Mouse (Mus musculus): Measurements from ENCODE around the gene Gm9837. TPM values are rescaled to one million over a fixed set of nuclear protein-coding genes. Genes with fewer than 3 reads are reported as not detected.

Gm9837 gene
- polyA plus RNA-seq, 1 experiment: not detected

DNA sequence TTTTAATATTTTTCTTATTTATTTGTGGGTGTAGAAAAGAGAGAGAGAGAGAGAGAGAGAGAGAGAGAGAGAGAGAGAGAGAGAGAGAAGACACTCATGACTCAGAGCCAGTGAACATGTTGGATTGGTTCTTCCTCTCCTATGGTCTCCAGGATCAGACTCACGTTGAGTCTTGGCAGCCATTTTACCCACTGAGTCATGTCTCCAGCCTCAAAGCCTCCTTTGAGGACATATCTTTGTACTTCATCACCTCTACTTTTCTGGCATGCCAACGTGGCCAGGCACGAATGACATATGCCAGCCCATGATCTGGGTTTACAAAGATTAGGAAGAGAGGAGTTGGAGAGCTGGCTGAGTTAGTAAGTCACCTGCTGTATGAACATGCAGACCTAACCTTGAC is 10.1 kb downstream of the Gm9837 start:
- H3K4me3 ChIP-seq (replicated peaks; ENCODE audit: insufficient read depth, low read depth, low read length): no peak overlapping the region
- WGBS: 57% methylated on average over 3 of the region's 3 CpGs
- H3K27ac ChIP-seq (ENCODE audit: insufficient read depth, low read length): no peak overlapping the region
- H3K27me3 ChIP-seq (ENCODE audit: control insufficient read depth, insufficient read depth, low read length): no peaks in the 10 kb centered on the region
- TF ChIP-seq CTCF (IDR thresholded peaks at IDR 0.05; ENCODE audit: borderline replicate concordance, insufficient read depth, low read depth, low read length): no peak
- no peaks in the 10 kb centered on the region; the same call in 1 of the 2 replicates for H3K4me1 ChIP-seq (ENCODE audit: control insufficient read depth, insufficient read depth, low read length)
- DNase-seq: no peak

DNA sequence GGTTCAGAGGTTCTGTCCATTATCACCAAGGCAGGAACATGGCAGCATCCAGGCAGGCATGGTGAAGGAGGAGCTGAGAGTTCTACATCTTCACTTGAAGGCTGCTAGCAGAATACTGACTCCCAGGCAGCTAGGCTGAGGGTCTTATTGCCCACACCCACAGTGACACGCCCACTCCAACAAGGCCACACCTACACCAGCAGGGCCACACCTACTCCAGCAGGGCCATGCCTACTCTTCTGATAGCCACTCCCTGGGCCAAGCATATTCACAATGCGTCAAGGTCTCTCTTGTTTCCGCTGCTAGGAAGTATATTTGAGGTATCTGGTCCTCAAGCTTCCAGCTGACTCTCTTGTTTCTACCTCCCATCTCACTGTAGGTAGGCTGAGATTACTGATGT is 11.3 kb downstream of the Gm9837 start:
- Histone ChIP-seq H3K27ac (ENCODE audit: insufficient read depth, low read length) (no peak overlapping the region), H3K27me3 (ENCODE audit: control insufficient read depth, insufficient read depth, low read length) (no peaks in the 10 kb centered on the region), H3K4me1 (ENCODE audit: control insufficient read depth, insufficient read depth, low read length) (no peaks in the 10 kb centered on the region; the same call in 1 of the 2 replicates), H3K4me3 (replicated peaks; ENCODE audit: insufficient read depth, low read depth, low read length) (no peak overlapping the region)
- 73% methylated on average over 3 of the region's 3 CpGs for WGBS
- DNase-seq: no peak
- no peak for TF ChIP-seq CTCF (IDR thresholded peaks at IDR 0.05; ENCODE audit: borderline replicate concordance, insufficient read depth, low read depth, low read length)
- no peak for TF ChIP-seq POLR2A (IDR thresholded peaks at IDR 0.05; ENCODE audit: borderline replicate concordance, insufficient read depth, low read length)

DNA sequence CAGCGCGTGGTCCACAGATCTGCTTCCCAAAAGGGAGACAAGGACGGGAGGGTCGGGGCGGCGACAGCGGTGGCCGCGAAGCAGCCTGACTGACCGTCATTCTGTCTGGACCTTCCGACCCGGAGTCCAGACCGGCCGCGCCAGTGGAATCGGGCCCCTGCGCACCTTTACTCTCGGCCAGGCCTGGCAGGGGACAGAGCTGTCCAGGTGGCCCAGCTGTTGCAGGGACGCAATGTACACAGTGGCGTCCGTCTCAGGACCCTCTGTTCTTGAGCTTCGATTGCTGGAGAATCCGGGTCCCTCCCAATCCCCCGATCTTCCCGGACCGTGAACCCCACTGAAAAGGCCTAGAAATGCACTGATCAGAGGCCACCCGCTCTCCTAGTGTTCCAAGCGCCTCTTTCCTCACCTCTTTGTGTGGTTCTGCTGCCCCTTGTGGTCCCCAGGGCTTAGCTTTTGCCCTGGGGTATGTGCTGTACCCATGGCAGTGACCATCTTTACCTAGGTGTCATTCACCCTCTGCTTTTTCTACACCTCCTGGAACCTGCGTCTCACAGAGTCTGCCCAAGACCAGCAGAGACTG is 12.8 kb downstream of the Gm9837 start:
- WGBS: 36% methylated on average over 29 of the region's 29 CpGs
- Histone ChIP-seq H3K27me3 (ENCODE audit: control insufficient read depth, insufficient read depth, low read length) (no peaks in the 10 kb centered on the region), H3K4me1 (ENCODE audit: control insufficient read depth, insufficient read depth, low read length) (peaks cover 7% of the 10 kb centered on the region), H3K27ac (ENCODE audit: insufficient read depth, low read length) (no peak overlapping the region), H3K4me3 (replicated peaks; ENCODE audit: insufficient read depth, low read depth, low read length) (peak overlapping the region; percentile 48)
- no peak for DNase-seq
- TF ChIP-seq POLR2A (IDR thresholded peaks at IDR 0.05; ENCODE audit: borderline replicate concordance, insufficient read depth, low read length): no peak
- no peak for TF ChIP-seq CTCF (IDR thresholded peaks at IDR 0.05; ENCODE audit: borderline replicate concordance, insufficient read depth, low read depth, low read length)

DNA sequence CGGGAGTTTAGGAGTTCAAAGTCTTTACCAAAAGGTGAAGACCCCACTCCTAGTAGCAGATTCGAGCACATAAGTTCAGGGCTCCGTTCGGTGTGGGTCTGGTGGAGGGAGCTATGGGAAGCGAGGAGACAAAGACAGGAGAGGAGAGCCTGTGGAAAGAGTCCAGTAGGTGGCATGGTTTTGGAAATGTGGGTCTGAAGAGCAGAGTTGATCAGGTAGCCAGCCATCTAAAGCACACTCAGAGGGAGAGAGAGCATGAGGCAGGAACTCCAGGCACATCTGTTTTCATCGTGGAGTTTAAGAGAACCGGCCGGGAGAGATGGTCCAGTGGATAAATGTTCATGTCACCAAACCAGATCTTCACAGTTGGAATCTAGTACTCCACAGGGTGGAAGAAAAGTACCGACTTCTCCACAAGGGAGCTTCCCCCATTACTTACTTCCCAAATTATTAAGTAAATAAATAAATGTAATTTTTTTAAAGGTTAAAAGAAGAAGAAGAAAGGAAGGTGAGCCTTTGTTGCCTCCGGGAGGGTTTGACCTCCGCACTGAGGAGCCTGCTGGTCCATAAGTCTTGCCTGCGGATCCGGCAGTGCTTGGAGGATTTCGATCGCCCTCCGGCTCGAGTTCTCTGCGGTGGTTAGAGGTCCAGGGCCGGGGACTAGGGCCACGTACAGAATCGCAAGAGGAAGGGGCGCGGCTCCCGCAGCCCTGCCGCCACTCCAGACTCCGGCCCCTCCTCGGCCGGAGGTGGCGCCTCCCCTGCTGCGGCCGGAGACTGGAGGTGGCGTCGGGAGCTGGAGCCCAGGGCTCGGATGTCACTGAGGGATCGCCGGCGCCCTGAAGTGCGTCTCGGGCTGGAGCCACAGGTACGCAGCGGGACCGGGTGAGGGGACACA is 13.6 kb downstream of the Gm9837 start, which contains the start of the genes Gm10447 and Shroom1:
Gene Gm10447, minus strand, starts transcription at position 637 of the 898 bp plus-strand sequence.
Gene Shroom1, plus strand, starts transcription at position 732 of the 898 bp plus-strand sequence.
- DNase-seq: peak; percentile 51 to 62
- Histone ChIP-seq H3K4me1 (ENCODE audit: control insufficient read depth, insufficient read depth, low read length) (peaks cover 9% of the 10 kb centered on the region), H3K27me3 (ENCODE audit: control insufficient read depth, insufficient read depth, low read length) (no peaks in the 10 kb centered on the region), H3K4me3 (replicated peaks; ENCODE audit: insufficient read depth, low read depth, low read length) (peak within 1 kb of the TSS; percentile 48), H3K27ac (ENCODE audit: insufficient read depth, low read length) (no peak within 1 kb of the TSS)
- WGBS: 9% methylated on average over 42 of the region's 42 CpGs
- TF ChIP-seq CTCF (IDR thresholded peaks at IDR 0.05; ENCODE audit: borderline replicate concordance, insufficient read depth, low read depth, low read length) (peak; percentile 31; the same call in 1 of the 2 replicates), POLR2A (IDR thresholded peaks at IDR 0.05; ENCODE audit: borderline replicate concordance, insufficient read depth, low read length) (no peak)

DNA sequence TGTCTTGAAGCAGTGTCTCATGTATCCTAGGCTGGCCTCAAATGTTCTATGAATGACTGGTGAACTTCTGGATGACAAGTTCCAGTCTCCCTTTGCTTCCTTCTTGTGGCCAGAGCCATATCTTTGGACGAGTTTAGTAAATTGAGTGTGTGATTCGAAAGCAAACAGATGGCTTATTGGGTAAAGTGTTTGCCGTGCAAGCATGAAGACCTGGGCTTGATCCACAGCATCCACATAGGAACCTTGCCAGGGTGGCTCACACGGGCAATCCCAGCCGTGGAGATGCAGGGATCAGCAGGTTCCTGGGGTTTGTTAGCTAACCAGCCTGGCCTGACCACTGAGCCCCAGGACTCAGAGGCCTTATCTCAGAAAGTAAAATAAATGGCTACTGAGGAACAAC is 17.2 kb downstream of the Gm9837 start:
- no peak overlapping the region for H3K27ac ChIP-seq (ENCODE audit: insufficient read depth, low read length)
- 44% methylated on average over 5 of the region's 5 CpGs for WGBS
- DNase-seq: no peak
- no peaks in the 10 kb centered on the region for H3K27me3 ChIP-seq (ENCODE audit: control insufficient read depth, insufficient read depth, low read length)
- TF ChIP-seq POLR2A (IDR thresholded peaks at IDR 0.05; ENCODE audit: borderline replicate concordance, insufficient read depth, low read length) (no peak), CTCF (IDR thresholded peaks at IDR 0.05; ENCODE audit: borderline replicate concordance, insufficient read depth, low read depth, low read length) (no peak)
- H3K4me1 ChIP-seq (ENCODE audit: control insufficient read depth, insufficient read depth, low read length): peaks cover 21% of the 10 kb centered on the region
- H3K4me3 ChIP-seq (replicated peaks; ENCODE audit: insufficient read depth, low read depth, low read length): no peak overlapping the region

DNA sequence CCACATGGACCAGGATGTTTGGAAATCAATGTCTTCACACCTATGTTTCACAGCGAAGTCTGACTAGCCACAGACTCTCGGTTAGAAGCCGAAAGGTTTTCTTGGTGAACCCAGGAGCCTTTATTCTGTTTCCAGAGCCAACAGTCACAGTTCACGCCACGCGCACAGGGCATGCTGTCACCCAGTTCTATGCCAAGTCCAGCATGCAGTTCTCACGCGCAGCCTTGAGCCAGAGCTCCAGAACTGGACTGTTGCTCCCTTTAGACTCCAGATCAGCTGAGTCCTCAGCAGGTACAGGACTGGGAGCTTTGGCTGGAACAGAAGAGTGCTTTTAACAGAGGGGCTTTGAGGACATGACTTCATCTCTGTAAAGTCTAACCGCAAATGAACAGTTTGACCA is 17.9 kb downstream of the Gm9837 start:
- TF ChIP-seq CTCF (IDR thresholded peaks at IDR 0.05; ENCODE audit: borderline replicate concordance, insufficient read depth, low read depth, low read length) (no peak), POLR2A (IDR thresholded peaks at IDR 0.05; ENCODE audit: borderline replicate concordance, insufficient read depth, low read length) (no peak)
- H3K27me3 ChIP-seq (ENCODE audit: control insufficient read depth, insufficient read depth, low read length): no peaks in the 10 kb centered on the region
- DNase-seq: peak; percentile 62 to 79
- H3K4me3 ChIP-seq (replicated peaks; ENCODE audit: insufficient read depth, low read depth, low read length): no peak overlapping the region
- H3K27ac ChIP-seq (ENCODE audit: insufficient read depth, low read length): no peak overlapping the region
- H3K4me1 ChIP-seq (ENCODE audit: control insufficient read depth, insufficient read depth, low read length): peaks cover 21% of the 10 kb centered on the region
- WGBS: 24% methylated on average over 9 of the region's 9 CpGs

DNA sequence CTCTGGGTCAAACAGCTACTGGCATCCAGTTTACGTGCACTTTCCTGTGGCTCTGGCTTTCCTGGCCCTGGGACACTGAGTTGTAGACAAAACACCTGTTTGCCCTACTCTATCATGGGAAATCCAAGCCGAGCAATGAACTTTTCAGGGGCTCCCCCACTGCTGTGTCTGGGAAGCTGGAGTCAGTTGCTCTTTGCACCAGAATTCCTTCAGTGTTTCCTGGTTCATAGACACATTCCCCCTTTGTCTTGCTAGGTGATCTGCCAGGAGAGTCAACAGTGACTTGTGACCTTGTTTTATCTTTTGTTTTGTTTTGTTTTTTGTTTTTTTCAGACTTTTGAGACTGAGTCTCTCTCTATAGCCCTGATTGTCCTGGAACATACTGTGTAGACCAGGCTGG is 18.9 kb downstream of the Gm9837 start:
- Histone ChIP-seq H3K4me3 (replicated peaks; ENCODE audit: insufficient read depth, low read depth, low read length) (no peak overlapping the region), H3K27me3 (ENCODE audit: control insufficient read depth, insufficient read depth, low read length) (no peaks in the 10 kb centered on the region), H3K4me1 (ENCODE audit: control insufficient read depth, insufficient read depth, low read length) (peaks cover 21% of the 10 kb centered on the region), H3K27ac (ENCODE audit: insufficient read depth, low read length) (no peak overlapping the region)
- TF ChIP-seq CTCF (IDR thresholded peaks at IDR 0.05; ENCODE audit: borderline replicate concordance, insufficient read depth, low read depth, low read length) (no peak), POLR2A (IDR thresholded peaks at IDR 0.05; ENCODE audit: borderline replicate concordance, insufficient read depth, low read length) (no peak)
- no peak for DNase-seq
- 90% methylated on average over 2 of the region's 2 CpGs for WGBS

All from cerebellum, adult 2 months (tissue).